Mouse (Mus musculus): ENCODE measurements around the gene Dennd1a. TPM values are rescaled to one million over a fixed set of nuclear protein-coding genes. Genes with fewer than 3 reads are reported as not detected.
A peak's percentile ranks its signal among the peaks of the same experiment; 100 is the strongest.

Gene Dennd1a
- polyA plus RNA-seq, 1 experiment from 2014 or later, result 12.3 TPM

- Histone ChIP-seq H3K4me2 (ENCODE audit: low read depth, severe bottlenecking) (no peak overlapping the region), H3K36me3 (ENCODE audit: control insufficient read depth, insufficient read depth, low read length) (no peaks in the 10 kb centered on the region), H3K27me3 (ENCODE audit: control insufficient read depth, insufficient read depth, low read length) (no peaks in the 10 kb centered on the region), H3K9ac (ENCODE audit: low read length) (no peak overlapping the region), H3K9me3 (ENCODE audit: control insufficient read depth, low read length) (no peaks in the 10 kb centered on the region), H3K4me3 (ENCODE audit: low read depth, low read length) (no peak overlapping the region), H3K27ac (replicated peaks; ENCODE audit: low read depth, low read length) (no peak overlapping the region), H3K4me1 (ENCODE audit: control insufficient read depth, insufficient read depth, low read length) (no peaks in the 10 kb centered on the region)
- DNase-seq (ENCODE audit: low spot score) (no peak), ATAC-seq (ENCODE audit: insufficient number of reproducible peaks, low FRiP score, low TSS enrichment, low read depth) (no peak)
- 76% methylated on average over 2 of the region's 2 CpGs for WGBS
Measured at GRCm38 (mm10) chr2:37823826-37824225, 463.4 kb downstream of the Dennd1a start.

GRCm38 (mm10) chr2:37822122-37822521 lies 465.1 kb downstream of the Dennd1a start:
- no peaks in the 10 kb centered on the region for H3K36me3 ChIP-seq (ENCODE audit: control insufficient read depth, insufficient read depth, low read length)
- ATAC-seq (ENCODE audit: insufficient number of reproducible peaks, low FRiP score, low TSS enrichment, low read depth) (no peak), DNase-seq (ENCODE audit: low spot score) (no peak)
- no peak overlapping the region for H3K9ac ChIP-seq (ENCODE audit: low read length)
- no peak overlapping the region for H3K4me2 ChIP-seq (ENCODE audit: low read depth, severe bottlenecking)
- H3K9me3 ChIP-seq (ENCODE audit: control insufficient read depth, low read length), result no peaks in the 10 kb centered on the region
- no peaks in the 10 kb centered on the region for H3K27me3 ChIP-seq (ENCODE audit: control insufficient read depth, insufficient read depth, low read length)
- H3K4me3 ChIP-seq (ENCODE audit: low read depth, low read length), result no peak overlapping the region
- WGBS, result 62% methylated on average over 5 of the region's 5 CpGs
- no peak overlapping the region for H3K27ac ChIP-seq (replicated peaks; ENCODE audit: low read depth, low read length)
- no peaks in the 10 kb centered on the region for H3K4me1 ChIP-seq (ENCODE audit: control insufficient read depth, insufficient read depth, low read length)

- 69% methylated on average over 4 of the region's 4 CpGs for WGBS
- H3K27ac ChIP-seq (replicated peaks; ENCODE audit: low read depth, low read length), result no peak overlapping the region
Measured at GRCm38 (mm10) chr2:37819526-37820152, 467.6 kb downstream of the Dennd1a start.

GRCm38 (mm10) chr2:37818761-37819525 lies 468.2 kb downstream of the Dennd1a start:
- DNase-seq (ENCODE audit: low spot score) (no peak), ATAC-seq (ENCODE audit: insufficient number of reproducible peaks, low FRiP score, low TSS enrichment, low read depth) (no peak)
- Histone ChIP-seq H3K4me2 (ENCODE audit: low read depth, severe bottlenecking) (no peak overlapping the region), H3K9me3 (ENCODE audit: control insufficient read depth, low read length) (no peaks in the 10 kb centered on the region), H3K36me3 (ENCODE audit: control insufficient read depth, insufficient read depth, low read length) (no peaks in the 10 kb centered on the region), H3K27ac (replicated peaks; ENCODE audit: low read depth, low read length) (no peak overlapping the region), H3K4me1 (ENCODE audit: control insufficient read depth, insufficient read depth, low read length) (no peaks in the 10 kb centered on the region), H3K4me3 (ENCODE audit: low read depth, low read length) (no peak overlapping the region), H3K27me3 (ENCODE audit: control insufficient read depth, insufficient read depth, low read length) (no peaks in the 10 kb centered on the region), H3K9ac (ENCODE audit: low read length) (no peak overlapping the region)
- 17% methylated on average over 5 of the region's 5 CpGs for WGBS

More at GRCm38 (mm10) chr2:37819526-37820152, 467.6 kb downstream of the Dennd1a start:
- no peak overlapping the region for H3K4me2 ChIP-seq (ENCODE audit: low read depth, severe bottlenecking)
- H3K27me3 ChIP-seq (ENCODE audit: control insufficient read depth, insufficient read depth, low read length), result no peaks in the 10 kb centered on the region
- no peaks in the 10 kb centered on the region for H3K36me3 ChIP-seq (ENCODE audit: control insufficient read depth, insufficient read depth, low read length)
- no peaks in the 10 kb centered on the region for H3K4me1 ChIP-seq (ENCODE audit: control insufficient read depth, insufficient read depth, low read length)
- DNase-seq (ENCODE audit: low spot score), result no peak
- H3K9me3 ChIP-seq (ENCODE audit: control insufficient read depth, low read length), result no peaks in the 10 kb centered on the region
- H3K9ac ChIP-seq (ENCODE audit: low read length), result no peak overlapping the region
- no peak overlapping the region for H3K4me3 ChIP-seq (ENCODE audit: low read depth, low read length)
- no peak for ATAC-seq (ENCODE audit: insufficient number of reproducible peaks, low FRiP score, low TSS enrichment, low read depth)

DNA sequence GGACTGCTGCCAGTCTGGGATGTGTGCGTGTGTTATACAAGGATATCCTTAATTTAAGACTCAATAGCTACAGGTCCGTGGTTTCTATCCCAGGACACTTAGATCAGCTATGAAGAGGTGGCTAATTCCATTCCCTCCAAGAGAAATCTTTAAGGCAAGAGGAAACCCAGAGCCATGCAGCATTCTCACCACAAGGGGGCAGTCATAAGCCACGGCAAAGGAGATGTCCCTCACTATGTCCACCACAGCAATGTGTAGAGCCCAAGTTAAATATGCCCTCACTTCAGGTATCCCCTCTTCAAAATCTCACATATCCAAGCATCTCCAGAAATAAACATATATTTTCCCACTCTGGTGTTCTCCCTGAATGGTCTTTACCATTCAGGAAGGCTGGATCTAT lies 471.5 kb downstream of the Dennd1a start:
- peak; percentile 91 for DNase-seq (ENCODE audit: low spot score)
- 13% methylated on average over 3 of the region's 3 CpGs for WGBS
- Histone ChIP-seq H3K27me3 (ENCODE audit: control insufficient read depth, insufficient read depth, low read length) (no peaks in the 10 kb centered on the region), H3K9me3 (ENCODE audit: control insufficient read depth, low read length) (no peaks in the 10 kb centered on the region), H3K36me3 (ENCODE audit: control insufficient read depth, insufficient read depth, low read length) (no peaks in the 10 kb centered on the region), H3K4me2 (ENCODE audit: low read depth, severe bottlenecking) (no peak overlapping the region), H3K4me3 (ENCODE audit: low read depth, low read length) (no peak overlapping the region), H3K4me1 (ENCODE audit: control insufficient read depth, insufficient read depth, low read length) (no peaks in the 10 kb centered on the region), H3K9ac (ENCODE audit: low read length) (no peak overlapping the region), H3K27ac (replicated peaks; ENCODE audit: low read depth, low read length) (no peak overlapping the region)
- no peak for ATAC-seq (ENCODE audit: insufficient number of reproducible peaks, low FRiP score, low TSS enrichment, low read depth)

- H3K36me3 ChIP-seq (ENCODE audit: control insufficient read depth, insufficient read depth, low read length), result no peaks in the 10 kb centered on the region
- H3K27ac ChIP-seq (replicated peaks; ENCODE audit: low read depth, low read length), result no peak overlapping the region
- no peak overlapping the region for H3K4me2 ChIP-seq (ENCODE audit: low read depth, severe bottlenecking)
- no peak overlapping the region for H3K4me3 ChIP-seq (ENCODE audit: low read depth, low read length)
- WGBS, result 81% methylated on average over 8 of the region's 8 CpGs
- DNase-seq (ENCODE audit: low spot score) (no peak), ATAC-seq (ENCODE audit: insufficient number of reproducible peaks, low FRiP score, low TSS enrichment, low read depth) (no peak)
- no peaks in the 10 kb centered on the region for H3K4me1 ChIP-seq (ENCODE audit: control insufficient read depth, insufficient read depth, low read length)
- H3K9me3 ChIP-seq (ENCODE audit: control insufficient read depth, low read length), result no peaks in the 10 kb centered on the region
- H3K27me3 ChIP-seq (ENCODE audit: control insufficient read depth, insufficient read depth, low read length), result no peaks in the 10 kb centered on the region
- H3K9ac ChIP-seq (ENCODE audit: low read length), result no peak overlapping the region
Measured at GRCm38 (mm10) chr2:37814820-37815361, 472.3 kb downstream of the Dennd1a start.

- H3K9ac ChIP-seq (ENCODE audit: low read length), result no peak overlapping the region
- no peaks in the 10 kb centered on the region for H3K4me1 ChIP-seq (ENCODE audit: control insufficient read depth, insufficient read depth, low read length)
- H3K4me3 ChIP-seq (ENCODE audit: low read depth, low read length), result no peak overlapping the region
- 88% methylated on average over 5 of the region's 5 CpGs for WGBS
- no peaks in the 10 kb centered on the region for H3K9me3 ChIP-seq (ENCODE audit: control insufficient read depth, low read length)
- no peaks in the 10 kb centered on the region for H3K27me3 ChIP-seq (ENCODE audit: control insufficient read depth, insufficient read depth, low read length)
- no peak overlapping the region for H3K27ac ChIP-seq (replicated peaks; ENCODE audit: low read depth, low read length)
- ATAC-seq (ENCODE audit: insufficient number of reproducible peaks, low FRiP score, low TSS enrichment, low read depth) (no peak), DNase-seq (ENCODE audit: low spot score) (no peak)
- no peaks in the 10 kb centered on the region for H3K36me3 ChIP-seq (ENCODE audit: control insufficient read depth, insufficient read depth, low read length)
- H3K4me2 ChIP-seq (ENCODE audit: low read depth, severe bottlenecking), result no peak overlapping the region
Measured at GRCm38 (mm10) chr2:37812401-37812800, 474.8 kb downstream of the Dennd1a start.

DNA sequence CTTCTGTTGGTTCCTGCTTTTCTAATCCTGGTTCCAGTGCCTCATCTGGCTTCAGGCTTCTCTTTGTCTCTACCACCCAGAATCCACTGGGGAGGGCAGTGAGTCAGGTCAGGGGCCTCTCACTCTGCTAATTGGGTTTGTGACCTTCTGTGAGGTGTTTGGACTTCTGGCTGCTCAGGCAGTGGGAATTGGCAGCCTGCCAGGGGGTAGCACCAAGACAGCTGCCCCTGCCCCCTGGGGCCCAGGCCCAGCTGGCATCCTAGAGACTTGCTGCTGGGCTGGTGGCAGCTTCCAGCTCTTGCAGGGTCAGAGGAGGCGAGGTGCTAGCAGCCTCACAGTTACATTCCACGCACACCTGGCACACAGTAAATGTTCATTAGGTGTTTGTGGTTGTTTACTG lies 475.5 kb downstream of the Dennd1a start:
- no peaks in the 10 kb centered on the region for H3K9me3 ChIP-seq (ENCODE audit: control insufficient read depth, low read length)
- no peaks in the 10 kb centered on the region for H3K36me3 ChIP-seq (ENCODE audit: control insufficient read depth, insufficient read depth, low read length)
- no peak overlapping the region for H3K4me3 ChIP-seq (ENCODE audit: low read depth, low read length)
- peak; percentile 37 for DNase-seq (ENCODE audit: low spot score)
- no peaks in the 10 kb centered on the region for H3K4me1 ChIP-seq (ENCODE audit: control insufficient read depth, insufficient read depth, low read length)
- no peak for ATAC-seq (ENCODE audit: insufficient number of reproducible peaks, low FRiP score, low TSS enrichment, low read depth)
- H3K9ac ChIP-seq (ENCODE audit: low read length), result no peak overlapping the region
- H3K4me2 ChIP-seq (ENCODE audit: low read depth, severe bottlenecking), result no peak overlapping the region
- H3K27ac ChIP-seq (replicated peaks; ENCODE audit: low read depth, low read length), result no peak overlapping the region
- 75% methylated on average over 2 of the region's 2 CpGs for WGBS
- H3K27me3 ChIP-seq (ENCODE audit: control insufficient read depth, insufficient read depth, low read length), result no peaks in the 10 kb centered on the region

All from limb, embryonic 11.5 days (tissue).